Comparison of ENCODE assay signal across 11 mouse cellular contexts in genomic region chr16:25952005-25952404, GRCm38 (mm10).
DNase-seq lines count a peak whose midpoint lies in the region; ATAC-seq and TF ChIP-seq lines count a peak whose summit lies in the region.
"Had no signal": no experiment of that assay in that cellular context is flagged by ENCODE, and none has a peak within 500 bp of the region (broad histone marks: within the 10 kb centered on the region; RNA-seq: fewer than 3 reads in every experiment).

No protein-coding gene starts in this region.

- H3K27me3 ChIP-seq in intestine, postnatal 0 days (replicated peaks; ENCODE audit: control insufficient read depth, insufficient read depth, low read length), result no peaks in the 10 kb centered on the region
- no peaks in the 10 kb centered on the region for H3K27me3 ChIP-seq in intestine, embryonic 15.5 days (replicated peaks)
- H3K27me3 ChIP-seq in midbrain, postnatal 0 days (ENCODE audit: insufficient read depth, low read length), result no peaks in the 10 kb centered on the region
- no peaks in the 10 kb centered on the region for H3K27me3 ChIP-seq in midbrain, embryonic 15.5 days (replicated peaks)
- no peaks in the 10 kb centered on the region for H3K27me3 ChIP-seq in stomach, postnatal 0 days (ENCODE audit: control insufficient read depth, insufficient read depth, low read length)

- peak; percentile 21 for DNase-seq in embryo, embryonic 10 days (ENCODE audit: low spot score)
- no peak for DNase-seq in embryo, embryonic 9.5 days (ENCODE audit: extremely low spot score)
- DNase-seq in midbrain, postnatal 0 days (ENCODE audit: low spot score), result peak; percentile 60
- DNase-seq in stomach, postnatal 0 days (ENCODE audit: low spot score), result no peak
- DNase-seq: B cell, adult 2 months had no signal

- no peak overlapping the region for H3K27ac ChIP-seq in intestine, postnatal 0 days (ENCODE audit: low read depth, low read length)
- H3K27ac ChIP-seq in intestine, embryonic 15.5 days, result no peak overlapping the region
- no peak overlapping the region for H3K27ac ChIP-seq in midbrain, postnatal 0 days (ENCODE audit: low read depth, low read length)
- H3K27ac ChIP-seq in midbrain, embryonic 15.5 days, result no peak overlapping the region
- H3K27ac ChIP-seq in stomach, postnatal 0 days (replicated peaks), result no peak overlapping the region

- 53% methylated on average over 2 of the region's 2 CpGs for WGBS in intestine, postnatal 0 days
- WGBS in intestine, embryonic 15.5 days, result 69% methylated on average over 2 of the region's 2 CpGs
- WGBS in midbrain, postnatal 0 days, result 57% methylated on average over 2 of the region's 2 CpGs
- WGBS in midbrain, embryonic 15.5 days, result 76% methylated on average over 2 of the region's 2 CpGs
- 56% methylated on average over 2 of the region's 2 CpGs for WGBS in stomach, postnatal 0 days

- H3K4me3 ChIP-seq in intestine, postnatal 0 days (ENCODE audit: low read depth, low read length), result no peak overlapping the region
- no peak overlapping the region for H3K4me3 ChIP-seq in intestine, embryonic 15.5 days (replicated peaks)
- no peak overlapping the region for H3K4me3 ChIP-seq in midbrain, postnatal 0 days (ENCODE audit: low read depth, low read length)
- H3K4me3 ChIP-seq in midbrain, embryonic 15.5 days, result no peak overlapping the region
- no peak overlapping the region for H3K4me3 ChIP-seq in stomach, postnatal 0 days (ENCODE audit: low read depth, low read length)
- H3K4me3 ChIP-seq: myocyte had no signal

- no peak for TF ChIP-seq EP300 in stomach, postnatal 0 days (optimal IDR thresholded peaks at IDR 0.05)

- no peaks in the 10 kb centered on the region for H3K4me1 ChIP-seq in intestine, postnatal 0 days (replicated peaks; ENCODE audit: control insufficient read depth, insufficient read depth, low read length)
- no peaks in the 10 kb centered on the region for H3K4me1 ChIP-seq in intestine, embryonic 15.5 days (replicated peaks)
- H3K4me1 ChIP-seq in midbrain, postnatal 0 days (ENCODE audit: insufficient read depth, low read length), result no peaks in the 10 kb centered on the region
- H3K4me1 ChIP-seq in midbrain, embryonic 15.5 days, result no peaks in the 10 kb centered on the region
- H3K4me1 ChIP-seq in stomach, postnatal 0 days (replicated peaks; ENCODE audit: control insufficient read depth, insufficient read depth), result no peaks in the 10 kb centered on the region

- H3K9ac ChIP-seq in intestine, postnatal 0 days (ENCODE audit: low read depth, low read length), result no peak overlapping the region
- no peak overlapping the region for H3K9ac ChIP-seq in intestine, embryonic 15.5 days
- H3K9ac ChIP-seq in midbrain, postnatal 0 days (replicated peaks; ENCODE audit: low read length, poor library complexity, severe bottlenecking), result no peak overlapping the region
- no peak overlapping the region for H3K9ac ChIP-seq in midbrain, embryonic 15.5 days
- H3K9ac ChIP-seq in stomach, postnatal 0 days (ENCODE audit: low read length), result no peak overlapping the region

- no peak for ATAC-seq in intestine, postnatal 0 days
- ATAC-seq in intestine, embryonic 15.5 days, result no peak
- ATAC-seq in midbrain, postnatal 0 days (ENCODE audit: low FRiP score), result no peak
- ATAC-seq in midbrain, embryonic 15.5 days (replicated peaks), result no peak
- ATAC-seq in stomach, postnatal 0 days (ENCODE audit: low FRiP score, low TSS enrichment), result no peak
- no peak for ATAC-seq in megakaryocyte progenitor cell, adult 5-6 weeks (replicated peaks; ENCODE audit: poor library complexity)
- ATAC-seq: hindbrain, embryonic 16.5 days had no signal

- H3K9me3 ChIP-seq in intestine, postnatal 0 days (ENCODE audit: control insufficient read depth), result no peaks in the 10 kb centered on the region
- no peaks in the 10 kb centered on the region for H3K9me3 ChIP-seq in intestine, embryonic 15.5 days
- H3K9me3 ChIP-seq in midbrain, postnatal 0 days (ENCODE audit: low read length), result no peaks in the 10 kb centered on the region
- H3K9me3 ChIP-seq in midbrain, embryonic 15.5 days, result no peaks in the 10 kb centered on the region
- no peaks in the 10 kb centered on the region for H3K9me3 ChIP-seq in stomach, postnatal 0 days (ENCODE audit: control insufficient read depth, low read length)

- peak; percentile 64 for TF ChIP-seq CTCF in intestine, postnatal 0 days (IDR thresholded peaks at IDR 0.05; ENCODE audit: low read depth)
- TF ChIP-seq CTCF in midbrain, postnatal 0 days (IDR thresholded peaks at IDR 0.05), result peak; percentile 72
- peak; percentile 74 for TF ChIP-seq CTCF in stomach, postnatal 0 days (IDR thresholded peaks at IDR 0.05; ENCODE audit: low read depth)

- no peak overlapping the region for H3K4me2 ChIP-seq in intestine, postnatal 0 days (replicated peaks; ENCODE audit: low read depth)
- no peak overlapping the region for H3K4me2 ChIP-seq in intestine, embryonic 15.5 days (replicated peaks)
- no peak overlapping the region for H3K4me2 ChIP-seq in midbrain, postnatal 0 days (ENCODE audit: low read depth, low read length, poor library complexity, severe bottlenecking)
- H3K4me2 ChIP-seq in midbrain, embryonic 15.5 days, result no peak overlapping the region
- no peak overlapping the region for H3K4me2 ChIP-seq in stomach, postnatal 0 days (replicated peaks; ENCODE audit: low read depth)

- H3K36me3 ChIP-seq in intestine, postnatal 0 days (ENCODE audit: control insufficient read depth, insufficient read depth), result no peaks in the 10 kb centered on the region
- H3K36me3 ChIP-seq in intestine, embryonic 15.5 days, result no peaks in the 10 kb centered on the region
- no peaks in the 10 kb centered on the region for H3K36me3 ChIP-seq in midbrain, postnatal 0 days (ENCODE audit: insufficient read depth, low read length)
- no peaks in the 10 kb centered on the region for H3K36me3 ChIP-seq in midbrain, embryonic 15.5 days (replicated peaks)
- H3K36me3 ChIP-seq in stomach, postnatal 0 days (ENCODE audit: control insufficient read depth, insufficient read depth, low read length), result no peaks in the 10 kb centered on the region

Comparison
In these comparisons a context has a peak if more than half of its experiments do, and no peak if none do; other contexts are left out.
1. DNase-seq: peak in embryo, embryonic 10 days (single experiment) and midbrain, postnatal 0 days (single experiment); none in embryo, embryonic 9.5 days (single experiment) and stomach, postnatal 0 days (single experiment).
2. Peak in every context shown above with its lines, with median percentiles within 50 percentile points of each other: CTCF ChIP-seq.